Mouse (Mus musculus) neural tube, embryonic 14.5 days (tissue): Measurements from ENCODE around the gene Adamts4. TPM values are rescaled to one million over a fixed set of nuclear protein-coding genes. Genes with fewer than 3 reads are reported as not detected.
"Not testable (repeated sequence)": the region's sequence is repeated elsewhere in the genome, so short reads cannot be mapped to it uniquely, and the experiment has no call there.

ENCODE experiments used
- ATAC-seq: fragments of 200-750 bp; cut with Nextera tagmentation; 2 replicates; pipeline ENCODE4 v1.8.0; 2017; ENCODE audit warnings: low read depth, mild to moderate bottlenecking, moderate TSS enrichment, moderate library complexity
- H3K27ac ChIP-seq: fragments of 300-500 bp; sonication (generic); 2 replicates; pipeline ENCODE4 v1.5.1; 2014; ENCODE audit warnings: low read depth, mild to moderate bottlenecking, control low read depth, low read length, moderate library complexity, mixed read lengths
- H3K27me3 ChIP-seq: fragments of 300-500 bp; sonication (generic); 2 replicates; pipeline ENCODE4 v1.6.1; 2014; ENCODE audit warnings: low read length; ENCODE audit not compliant: control insufficient read depth, insufficient read depth
- H3K36me3 ChIP-seq: fragments of 300-500 bp; sonication (generic); 2 replicates; pipeline ENCODE4 v1.6.1; 2014; ENCODE audit warnings: low read length, mixed read lengths; ENCODE audit not compliant: control insufficient read depth, insufficient read depth
- H3K4me1 ChIP-seq: fragments of 300-500 bp; sonication (generic); 2 replicates; pipeline ENCODE4 v1.6.1; 2014; ENCODE audit warnings: low read length; ENCODE audit not compliant: control insufficient read depth, insufficient read depth
- H3K4me2 ChIP-seq: fragments of 300-500 bp; sonication (generic); 2 replicates; pipeline ENCODE4 v1.6.1; 2014; ENCODE audit warnings: mild to moderate bottlenecking, low read depth, low read length, control low read depth
- H3K4me3 ChIP-seq: fragments of 300-500 bp; sonication (generic); 2 replicates; pipeline ENCODE4 v1.5.1; 2014; ENCODE audit warnings: low read depth, low read length, control low read depth, mixed read lengths
- H3K9ac ChIP-seq: fragments of 300-500 bp; sonication (generic); replicated peaks from 2 replicates; pipeline ENCODE4 v1.6.1; 2014; ENCODE audit warnings: low read depth, mild to moderate bottlenecking, control low read depth, low read length, mixed read lengths
- H3K9me3 ChIP-seq: fragments of 300-500 bp; sonication (generic); 2 replicates; pipeline ENCODE4 v1.6.1; 2016; ENCODE audit warnings: low read length; ENCODE audit not compliant: control insufficient read depth
- WGBS: fragments of 180-500 bp; shearing (Covaris S2); extraction: QIAGEN DNeasy Blood & Tissue Kit; methylation state at CpG from one replicate; pipeline ENCODE4 v1.1.7; 2014; 5-methylcytosine and 5-hydroxymethylcytosine counted together
- polyA plus RNA-seq: library from polyadenylated mRNA; unstranded; fragments of >200 nt; fragmentation: Nextera tagmentation; extraction: Ambion mirVana; gene quantifications from 2 replicates; pipeline ENCODE4 v1.2.1, GENCODE M21; 2014

The Adamts4 gene
- polyA plus RNA-seq, 1 experiment from 2014 or later: 1.3 TPM

- Histone ChIP-seq H3K9ac (no peak overlapping the region), H3K4me2 (no peak overlapping the region), H3K27me3 (no peaks in the 10 kb centered on the region), H3K9me3 (no peaks in the 10 kb centered on the region), H3K36me3 (peaks cover 70% of the 10 kb centered on the region), H3K4me1 (no peaks in the 10 kb centered on the region), H3K4me3 (no peak overlapping the region), H3K27ac (no peak overlapping the region)
- ATAC-seq: no peak
- WGBS: 94% methylated on average over 6 of the region's 6 CpGs
Measured at GRCm38 (mm10) chr1:171237438-171237837, 12.8 kb upstream of the Adamts4 start.

- Histone ChIP-seq H3K27me3 (no peaks in the 10 kb centered on the region), H3K4me1 (no peaks in the 10 kb centered on the region), H3K9ac (no peak overlapping the region), H3K4me2 (no peak overlapping the region), H3K36me3 (peaks cover 79% of the 10 kb centered on the region), H3K27ac (no peak overlapping the region), H3K4me3 (no peak overlapping the region), H3K9me3 (no peaks in the 10 kb centered on the region)
- ATAC-seq: no peak
- WGBS: 76% methylated on average over 14 of the region's 14 CpGs
Measured at GRCm38 (mm10) chr1:171238463-171238862, 11.8 kb upstream of the Adamts4 start.

GRCm38 (mm10) chr1:171239992-171240744 is 10.1 kb upstream of the Adamts4 start:
- Histone ChIP-seq H3K36me3 (peaks cover 71% of the 10 kb centered on the region), H3K27ac (no peak overlapping the region), H3K27me3 (no peaks in the 10 kb centered on the region), H3K4me2 (no peak overlapping the region), H3K4me3 (no peak overlapping the region), H3K9ac (no peak overlapping the region), H3K4me1 (no peaks in the 10 kb centered on the region), H3K9me3 (no peaks in the 10 kb centered on the region)
- 85% methylated on average over 15 of the region's 15 CpGs for WGBS
- no peak for ATAC-seq

- 91% methylated on average over 10 of the region's 10 CpGs for WGBS
- Histone ChIP-seq H3K4me3 (no peak overlapping the region), H3K9me3 (no peaks in the 10 kb centered on the region), H3K36me3 (peaks cover 64% of the 10 kb centered on the region), H3K27ac (no peak overlapping the region), H3K4me1 (0 out of 2 replicates have a peak, but pooled peaks cover under 1% of the 10 kb centered on the region), H3K4me2 (no peak overlapping the region), H3K9ac (no peak overlapping the region), H3K27me3 (no peaks in the 10 kb centered on the region)
- ATAC-seq: no peak
Measured at GRCm38 (mm10) chr1:171240911-171241310, 9.3 kb upstream of the Adamts4 start.

- H3K9me3 ChIP-seq, H3K4me1 ChIP-seq, ATAC-seq, H3K9ac ChIP-seq, H3K27ac ChIP-seq, H3K27me3 ChIP-seq, H3K4me2 ChIP-seq, H3K4me3 ChIP-seq: not testable (repeated sequence)
- H3K36me3 ChIP-seq: peaks cover 54% of the 10 kb centered on the region
- 90% methylated on average over 12 of the region's 12 CpGs for WGBS
Measured at GRCm38 (mm10) chr1:171241952-171242351, 8.3 kb upstream of the Adamts4 start.

- Histone ChIP-seq H3K4me3 (no peak overlapping the region), H3K36me3 (peaks cover 27% of the 10 kb centered on the region), H3K4me2 (no peak overlapping the region), H3K27me3 (no peaks in the 10 kb centered on the region), H3K27ac (no peak overlapping the region), H3K9me3 (no peaks in the 10 kb centered on the region), H3K9ac (no peak overlapping the region), H3K4me1 (peaks cover 13% of the 10 kb centered on the region)
- WGBS: 93% methylated on average over 8 of the region's 8 CpGs
- no peak for ATAC-seq
Measured at GRCm38 (mm10) chr1:171245353-171245752, 4.9 kb upstream of the Adamts4 start.

- peak overlapping the region; percentile 63; the same call in 1 of the 2 replicates for H3K27ac ChIP-seq
- H3K4me3 ChIP-seq: peak overlapping the region; percentile 53
- H3K27me3 ChIP-seq: no peaks in the 10 kb centered on the region
- peak overlapping the region; percentile 72 for H3K9ac ChIP-seq
- ATAC-seq: peak; percentile 95
- peak overlapping the region; percentile 52 for H3K4me2 ChIP-seq
- WGBS: under 1% methylated on average over 41 of the region's 41 CpGs
- H3K4me1 ChIP-seq: peaks cover 25% of the 10 kb centered on the region
- H3K36me3 ChIP-seq: peaks cover 15% of the 10 kb centered on the region; the same call in 1 of the 2 replicates
- H3K9me3 ChIP-seq: no peaks in the 10 kb centered on the region
Measured at GRCm38 (mm10) chr1:171246709-171247452, 3.3 kb upstream of the Adamts4 start.

- Histone ChIP-seq H3K36me3 (peaks cover 12% of the 10 kb centered on the region; the same call in 1 of the 2 replicates), H3K4me3 (peak overlapping the region; percentile 53), H3K27me3 (no peaks in the 10 kb centered on the region), H3K9ac (no peak overlapping the region), H3K9me3 (no peaks in the 10 kb centered on the region), H3K27ac (peak overlapping the region; percentile 24), H3K4me1 (peaks cover 26% of the 10 kb centered on the region), H3K4me2 (peak overlapping the region; percentile 52)
- WGBS: 14% methylated on average over 13 of the region's 13 CpGs
- peak; percentile 7 for ATAC-seq
Measured at GRCm38 (mm10) chr1:171247453-171247841, 2.8 kb upstream of the Adamts4 start.

GRCm38 (mm10) chr1:171247916-171248315 is 2.3 kb upstream of the Adamts4 start:
- H3K4me1 ChIP-seq: peaks cover 26% of the 10 kb centered on the region
- no peak overlapping the region for H3K4me3 ChIP-seq
- WGBS: 30% methylated on average over 4 of the region's 4 CpGs

More at GRCm38 (mm10) chr1:171247916-171248315, 2.3 kb upstream of the Adamts4 start:
- Histone ChIP-seq H3K9me3 (no peaks in the 10 kb centered on the region), H3K27ac (peak overlapping the region; percentile 24), H3K27me3 (no peaks in the 10 kb centered on the region), H3K36me3 (peaks cover 7% of the 10 kb centered on the region; the same call in 1 of the 2 replicates), H3K4me2 (peak overlapping the region; percentile 52; the same call in 1 of the 2 replicates), H3K9ac (no peak overlapping the region)
- no peak for ATAC-seq
